Mouse (Mus musculus) liver, embryonic 14.5 days (tissue): Measurements from ENCODE around the gene Inka2. TPM values are rescaled to one million over a fixed set of nuclear protein-coding genes. Genes with fewer than 3 reads are reported as not detected.

Experiments
- ATAC-seq: fragments of 200-750 bp; cut with Nextera tagmentation; 2 replicates; pipeline ENCODE4 v1.8.0; 2017; ENCODE audit warnings: moderate number of reproducible peaks, mild to moderate bottlenecking, moderate library complexity; ENCODE audit not compliant: insufficient read depth
- DNase-seq, 3 experiments: peaks; one replicate each; pipeline ENCODE4 v3.0.0-alpha.2; 2012 to 2013; ENCODE audit warnings: low read depth in 3 of 3, low spot score in 3 of 3
- H3K27ac ChIP-seq: fragments of 300-500 bp; sonication (generic); 2 replicates; pipeline ENCODE4 v1.5.1; 2014; ENCODE audit warnings: moderate library complexity, mild to moderate bottlenecking, control low read depth, inconsistent platforms
- H3K27me3 ChIP-seq: fragments of 300-500 bp; sonication (generic); 2 replicates; pipeline ENCODE4 v1.6.1; 2014; ENCODE audit warnings: mild to moderate bottlenecking, low read length, moderate library complexity; ENCODE audit not compliant: control insufficient read depth, insufficient read depth
- H3K36me3 ChIP-seq: fragments of 300-500 bp; sonication (generic); replicated peaks from 2 replicates; pipeline ENCODE4 v1.6.1; 2014; ENCODE audit warnings: low read depth; ENCODE audit not compliant: control insufficient read depth, insufficient read depth
- H3K4me1 ChIP-seq, 2 experiments: fragments of 200-500 bp in 1 of 2; fragments of 300-500 bp in 1 of 2; sonication (generic) in 1 of 2; replicated peaks; 2 replicates each; pipeline ENCODE4 v1.6.1; 2012 to 2014; ENCODE audit warnings: antibody characterized with exemption in 1 of 2, inconsistent platforms in 1 of 2, low read length in 1 of 2; ENCODE audit not compliant: control insufficient read depth in 2 of 2, insufficient read depth in 2 of 2
- H3K4me2 ChIP-seq: fragments of 300-500 bp; sonication (generic); 2 replicates; pipeline ENCODE4 v1.6.1; 2014; ENCODE audit warnings: low read depth, mild to moderate bottlenecking, control low read depth, moderate library complexity
- H3K4me3 ChIP-seq, 2 experiments: fragments of 200-500 bp in 1 of 2; fragments of 300-500 bp in 1 of 2; sonication (generic) in 1 of 2; 2 replicates each; pipeline ENCODE4 v1.5.1; 2012 to 2014; ENCODE audit warnings: low read depth in 2 of 2, low read length in 2 of 2, mild to moderate bottlenecking in 2 of 2, control low read depth in 1 of 2, inconsistent platforms in 1 of 2, moderate library complexity in 1 of 2; ENCODE audit not compliant: insufficient read depth in 1 of 2
- H3K9ac ChIP-seq: fragments of 300-500 bp; sonication (generic); replicated peaks from 2 replicates; pipeline ENCODE4 v1.6.1; 2014; ENCODE audit warnings: mild to moderate bottlenecking, control low read depth, moderate library complexity
- H3K9me3 ChIP-seq: fragments of 300-500 bp; sonication (generic); 2 replicates; pipeline ENCODE4 v1.6.1; 2016; ENCODE audit warnings: low read length, mixed read lengths; ENCODE audit not compliant: control insufficient read depth
- CTCF ChIP-seq: IDR thresholded peaks from 2 replicates; pipeline ENCODE4 v1.5.1; 2016; ENCODE audit warnings: antibody characterized with exemption, low read depth, control low read depth
- EP300 ChIP-seq: IDR thresholded peaks from 2 replicates; pipeline ENCODE4 v1.6.1; 2016; ENCODE audit warnings: antibody characterized with exemption, low read depth
- WGBS: fragments of 180-500 bp; shearing (Covaris S2); extraction: QIAGEN DNeasy Blood & Tissue Kit; methylation state at CpG from one replicate; pipeline ENCODE4 v1.1.7; 2014; ENCODE audit not compliant: insufficient replicate concordance; 5-methylcytosine and 5-hydroxymethylcytosine counted together
- polyA plus RNA-seq, 2 experiments: library from polyadenylated mRNA; depleted of rRNA in 1 of 2; stranded (reverse) in 1 of 2; unstranded in 1 of 2; fragments of >200 nt; fragmentation: Nextera tagmentation in 1 of 2; extraction: Ambion mirVana in 1 of 2; gene quantifications; 2 replicates each; pipeline versions ENCODE4 v1.2.1 to v1.2.3; 2012 to 2014

The Inka2 gene
- polyA plus RNA-seq, 2 experiments = 0.03 to 0.25 TPM

DNA sequence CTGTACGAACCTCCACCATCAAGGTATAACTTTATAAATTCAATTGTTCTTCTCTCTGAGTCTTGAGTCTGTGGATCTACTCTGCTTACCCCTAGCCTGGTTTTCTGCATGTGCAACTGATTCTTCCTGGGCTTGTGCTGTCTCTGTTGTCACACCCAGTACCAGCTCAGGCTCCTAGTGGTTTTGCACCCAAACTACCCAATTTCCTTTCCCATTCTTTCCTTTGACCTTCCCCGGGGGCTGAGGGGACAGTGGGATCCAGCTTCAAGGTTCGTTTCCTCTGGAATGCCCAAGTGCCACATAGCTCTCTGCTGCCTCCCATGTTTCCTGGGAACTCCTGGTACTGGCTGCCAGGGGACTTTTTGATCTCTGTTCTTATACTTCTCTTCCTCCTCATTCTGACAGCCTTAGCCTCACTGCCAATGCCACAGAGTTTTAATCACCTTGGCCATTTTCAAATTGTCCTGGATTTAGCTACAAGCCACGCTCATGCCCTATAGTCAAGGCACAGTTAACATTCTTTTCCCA, 37.3 kb upstream of the Inka2 start:
- H3K9me3 ChIP-seq = no peaks in the 10 kb centered on the region
- DNase-seq (no peak), ATAC-seq (no peak)
- 38% methylated on average over 4 of the region's 4 CpGs for WGBS
- H3K4me3 ChIP-seq = no peak overlapping the region
- H3K4me2 ChIP-seq = no peak overlapping the region
- H3K4me1 ChIP-seq = peaks cover 6 to 8% of the 10 kb centered on the region in 2 experiments
- no peaks in the 10 kb centered on the region for H3K36me3 ChIP-seq
- H3K27ac ChIP-seq = no peak overlapping the region
- TF ChIP-seq CTCF = no peak
- TF ChIP-seq EP300 = no peak
- H3K9ac ChIP-seq = no peak overlapping the region
- H3K27me3 ChIP-seq = no peaks in the 10 kb centered on the region

DNA sequence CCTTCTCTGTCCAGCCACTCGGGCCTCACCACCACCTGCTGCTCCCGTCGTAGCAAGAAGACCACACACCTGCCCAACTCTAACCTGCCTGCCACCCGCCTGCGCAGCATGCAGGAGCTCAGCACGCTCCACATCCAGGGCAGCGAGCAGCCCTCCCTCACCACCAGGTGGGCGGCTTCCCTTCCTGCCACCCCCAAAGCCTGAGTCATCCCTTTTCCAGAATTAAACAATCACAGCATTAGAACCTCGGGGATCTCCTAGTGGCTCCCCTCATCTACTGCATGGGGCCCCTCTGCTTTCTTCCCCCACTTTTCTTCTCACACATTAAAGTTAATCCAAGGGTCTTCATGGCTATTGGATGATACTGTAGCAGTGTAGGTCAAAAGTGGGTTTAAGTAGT, 36.2 kb upstream of the Inka2 start:
- Histone ChIP-seq H3K4me3 (no peak overlapping the region), H3K9me3 (no peaks in the 10 kb centered on the region), H3K4me1 (peaks cover 6 to 8% of the 10 kb centered on the region in 2 experiments), H3K9ac (no peak overlapping the region), H3K36me3 (no peaks in the 10 kb centered on the region), H3K4me2 (no peak overlapping the region), H3K27ac (no peak overlapping the region), H3K27me3 (no peaks in the 10 kb centered on the region)
- 40% methylated on average over 9 of the region's 9 CpGs for WGBS
- DNase-seq (no peak), ATAC-seq (no peak)
- TF ChIP-seq EP300 (no peak), CTCF (no peak)

GRCm38 (mm10) chr3:105669776-105670175, 34.6 kb upstream of the Inka2 start:
- ATAC-seq (no peak), DNase-seq (no peak)
- TF ChIP-seq CTCF (no peak), EP300 (no peak)

DNA sequence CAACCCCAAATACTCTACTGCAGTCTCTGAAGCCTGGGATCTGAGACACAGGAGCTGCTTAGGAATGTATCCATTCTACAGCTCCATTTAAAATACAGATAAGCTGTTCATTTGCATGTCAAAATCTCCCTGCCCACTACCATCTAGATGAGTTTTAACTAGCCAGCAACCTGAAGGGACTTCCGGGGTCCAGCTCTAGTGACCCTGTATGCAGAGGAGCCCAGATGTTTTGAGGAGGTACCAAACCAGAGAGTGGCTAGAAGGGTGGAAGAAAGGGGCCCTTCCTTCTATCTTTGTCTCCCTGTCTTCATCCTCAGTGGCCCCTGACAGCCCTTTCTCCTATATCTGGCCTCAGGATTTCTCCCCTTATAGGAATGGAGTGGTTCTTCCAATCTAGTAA, 33.6 kb upstream of the Inka2 start:
- Histone ChIP-seq H3K9me3 (no peaks in the 10 kb centered on the region), H3K36me3 (no peaks in the 10 kb centered on the region), H3K9ac (no peak overlapping the region), H3K4me2 (no peak overlapping the region), H3K4me3 (no peak overlapping the region), H3K27me3 (no peaks in the 10 kb centered on the region), H3K27ac (no peak overlapping the region), H3K4me1 (no peaks in the 10 kb centered on the region)
- ATAC-seq (no peak), DNase-seq (no peak)
- WGBS = 52% methylated on average over 1 of the region's 1 CpGs
- TF ChIP-seq EP300 = no peak
- TF ChIP-seq CTCF = no peak

More at GRCm38 (mm10) chr3:105669776-105670175, 34.6 kb upstream of the Inka2 start:
- Histone ChIP-seq H3K4me1 (peaks cover 6 to 7% of the 10 kb centered on the region in 2 experiments), H3K9ac (no peak overlapping the region), H3K4me3 (no peak overlapping the region), H3K27me3 (no peaks in the 10 kb centered on the region), H3K36me3 (no peaks in the 10 kb centered on the region), H3K27ac (no peak overlapping the region), H3K9me3 (no peaks in the 10 kb centered on the region), H3K4me2 (no peak overlapping the region)
- WGBS = 68% methylated on average over 3 of the region's 3 CpGs

- H3K4me1 ChIP-seq = no peaks in the 10 kb centered on the region
- no peaks in the 10 kb centered on the region for H3K27me3 ChIP-seq
- DNase-seq = peak; percentile 58 to 64 (median 60)
- ATAC-seq = no peak
- WGBS = 23% methylated on average over 7 of the region's 7 CpGs
- H3K4me3 ChIP-seq = no peak overlapping the region
- H3K9ac ChIP-seq = no peak overlapping the region
- no peak overlapping the region for H3K27ac ChIP-seq
- H3K4me2 ChIP-seq = no peak overlapping the region
- no peak for TF ChIP-seq EP300
- peak; percentile 92 for TF ChIP-seq CTCF
- peaks cover 18% of the 10 kb centered on the region for H3K36me3 ChIP-seq
- H3K9me3 ChIP-seq = no peaks in the 10 kb centered on the region
These were observed 29.7 kb upstream of the Inka2 start for GRCm38 (mm10) chr3:105674595-105675218.
